Mouse (Mus musculus) cerebellum, postnatal 25 days (tissue): ENCODE data around the gene Chmp5.
"Not testable (repeated sequence)": the region's sequence is repeated elsewhere in the genome, so short reads cannot be mapped to it uniquely, and the experiment has no call there.

Experiments
- DNase-seq, 2 experiments: peaks; one replicate each; pipeline ENCODE4 v3.0.0; 2021; ENCODE audit warnings: mixed read lengths in 2 of 2

The Chmp5 gene

GRCm38 (mm10) chr4:40948160-40948708 lies at the start of gene Chmp5, which contains the start of gene Bag1:
Chmp5 (plus strand) TSS chr4:40948407.
Bag1 (minus strand) TSS chr4:40948294.
- DNase-seq, result peak; percentile 98 to 99

- no peak for DNase-seq
Observed at GRCm38 (mm10) chr4:40898476-40899044, 49.6 kb upstream of the Chmp5 start.

- DNase-seq, result no peak
Observed at GRCm38 (mm10) chr4:40899264-40899663, 48.9 kb upstream of the Chmp5 start.

- DNase-seq, result no peak
Observed at GRCm38 (mm10) chr4:40900071-40900470, 48.1 kb upstream of the Chmp5 start.

- DNase-seq, result no peak
Observed at GRCm38 (mm10) chr4:40900612-40901011, 47.6 kb upstream of the Chmp5 start.

GRCm38 (mm10) chr4:40906298-40906697 lies 41.9 kb upstream of the Chmp5 start:
- DNase-seq, result peak in 1 of 2 experiments; percentile 8

GRCm38 (mm10) chr4:40908261-40908969 lies 39.8 kb upstream of the Chmp5 start:
- DNase-seq, result peak; percentile 35 to 58

GRCm38 (mm10) chr4:40914287-40914867 lies 33.8 kb upstream of the Chmp5 start:
- no peak for DNase-seq

- no peak for DNase-seq
Observed at GRCm38 (mm10) chr4:40915947-40916346, 32.3 kb upstream of the Chmp5 start.

- no peak for DNase-seq
Observed at GRCm38 (mm10) chr4:40916592-40917155, 31.5 kb upstream of the Chmp5 start.

- DNase-seq, result peak; percentile 17 to 24
Observed at GRCm38 (mm10) chr4:40919785-40920184, 28.4 kb upstream of the Chmp5 start, which contains the start of gene Spink4. Spink4 (plus strand) TSS chr4:40920052.

GRCm38 (mm10) chr4:40920576-40920975 lies 27.6 kb upstream of the Chmp5 start:
- DNase-seq, result no peak

- no peak for DNase-seq
Observed at GRCm38 (mm10) chr4:40921288-40921687, 26.9 kb upstream of the Chmp5 start.

GRCm38 (mm10) chr4:40923087-40923651 lies 25.0 kb upstream of the Chmp5 start:
- DNase-seq, result no peak

GRCm38 (mm10) chr4:40925568-40925967 lies 22.6 kb upstream of the Chmp5 start:
- DNase-seq, result no peak

GRCm38 (mm10) chr4:40929046-40929445 lies 19.2 kb upstream of the Chmp5 start:
- no peak for DNase-seq

- DNase-seq, result no peak
Observed at GRCm38 (mm10) chr4:40933694-40934093, 14.5 kb upstream of the Chmp5 start.

GRCm38 (mm10) chr4:40934369-40934768 lies 13.8 kb upstream of the Chmp5 start:
- DNase-seq, result not testable (repeated sequence)

GRCm38 (mm10) chr4:40936175-40936839 lies 11.9 kb upstream of the Chmp5 start:
- DNase-seq, result peak; percentile 23 to 45

GRCm38 (mm10) chr4:40938793-40939192 lies 9.4 kb upstream of the Chmp5 start:
- DNase-seq, result no peak

GRCm38 (mm10) chr4:40943651-40944050 lies 4.6 kb upstream of the Chmp5 start:
- DNase-seq, result no peak

- no peak for DNase-seq
Observed at GRCm38 (mm10) chr4:40946516-40947121, 1.6 kb upstream of the Chmp5 start.
